Mouse (Mus musculus) heart, embryonic 10.5 days (tissue): ENCODE measurements around the gene Olfr1342. TPM values are rescaled to one million over a fixed set of nuclear protein-coding genes. Genes with fewer than 3 reads are reported as not detected.

Experiments used
- DNase-seq: peaks from one replicate; pipeline ENCODE4 v3.0.0-alpha.2; 2017; ENCODE audit warnings: low spot score
- H3K27ac ChIP-seq: fragments of 300-500 bp; sonication (generic); 2 replicates; pipeline ENCODE4 v1.5.1; 2016; ENCODE audit warnings: mild to moderate bottlenecking
- H3K27me3 ChIP-seq: fragments of 300-500 bp; sonication (generic); 2 replicates; pipeline ENCODE4 v1.6.1; 2016; ENCODE audit warnings: mild to moderate bottlenecking; ENCODE audit not compliant: poor library complexity, insufficient read depth, severe bottlenecking
- H3K36me3 ChIP-seq: fragments of 300-500 bp; sonication (generic); 2 replicates; pipeline ENCODE4 v1.6.1; 2016; ENCODE audit warnings: mild to moderate bottlenecking, moderate library complexity
- H3K4me1 ChIP-seq: fragments of 300-500 bp; sonication (generic); 2 replicates; pipeline ENCODE4 v1.6.1; 2016; ENCODE audit warnings: mild to moderate bottlenecking
- H3K4me3 ChIP-seq: fragments of 300-500 bp; sonication (generic); 2 replicates; pipeline ENCODE4 v1.5.1; 2016; ENCODE audit warnings: mild to moderate bottlenecking, moderate library complexity
- H3K9me3 ChIP-seq: fragments of 300-500 bp; sonication (generic); 2 replicates; pipeline ENCODE4 v1.6.1; 2016; ENCODE audit warnings: mild to moderate bottlenecking, moderate library complexity
- WGBS: fragments of 180-500 bp; shearing (Covaris S2); methylation state at CpG from one replicate; pipeline ENCODE4 v1.1.7; 2016; 5-methylcytosine and 5-hydroxymethylcytosine counted together
- polyA plus RNA-seq: library from polyadenylated mRNA; unstranded; fragments of >200 nt; fragmentation: Nextera tagmentation; extraction: Ambion mirVana; gene quantifications from 2 replicates; pipeline ENCODE4 v1.2.1, GENCODE M21; 2016

Gene Olfr1342
- polyA plus RNA-seq, 1 experiment from 2014 or later, result not detected

GRCm38 (mm10) chr4:118645234-118645633 is 47.3 kb downstream of the Olfr1342 start:
- Histone ChIP-seq H3K27ac (no peak overlapping the region), H3K9me3 (no peaks in the 10 kb centered on the region), H3K36me3 (no peaks in the 10 kb centered on the region), H3K4me3 (no peak overlapping the region), H3K27me3 (no peaks in the 10 kb centered on the region), H3K4me1 (no peaks in the 10 kb centered on the region)
- no peak for DNase-seq
- 5% methylated on average over 2 of the region's 2 CpGs for whole genome bisulfite sequencing

GRCm38 (mm10) chr4:118642346-118643190 is 50.0 kb downstream of the Olfr1342 start:
- Histone ChIP-seq H3K9me3 (no peaks in the 10 kb centered on the region), H3K27ac (no peak overlapping the region), H3K4me3 (no peak overlapping the region), H3K4me1 (no peaks in the 10 kb centered on the region), H3K27me3 (no peaks in the 10 kb centered on the region), H3K36me3 (no peaks in the 10 kb centered on the region)
- 52% methylated on average over 20 of the region's 20 CpGs for WGBS
- DNase-seq, result no peak

Other genes with a start within 250 kb of the Olfr1342 start
- 3.9 and 5.5 TPM in 2 replicates for gene Mpl, start 235.2 kb downstream of the Olfr1342 start, polyA plus RNA-seq
- gene Tie1, start 202.7 kb downstream of the Olfr1342 start, polyA plus RNA-seq, result 36.5 and 54.4 TPM in 2 replicates
- gene 2610528J11Rik, start 165.8 kb downstream of the Olfr1342 start, polyA plus RNA-seq, result 0.70 and 1.7 TPM in 2 replicates
- 0.32 and 0.69 TPM in 2 replicates for gene Tmem125, start 148.7 kb downstream of the Olfr1342 start, polyA plus RNA-seq
- gene Cfap57, start 72.0 kb downstream of the Olfr1342 start, polyA plus RNA-seq, result 0.84 and 1.1 TPM in 2 replicates
- 110 and 166 TPM in 2 replicates for gene Ebna1bp2, start 72.0 kb downstream of the Olfr1342 start, polyA plus RNA-seq
- gene Olfr62, start 33.8 kb downstream of the Olfr1342 start, polyA plus RNA-seq, result not detected in 2 replicates
- gene Olfr1341, start 10.8 kb upstream of the Olfr1342 start, polyA plus RNA-seq, result 0.03 TPM in 1 of 2 replicates, not detected in the other
- not detected in 2 replicates for gene Olfr1340, start 27.4 kb upstream of the Olfr1342 start, polyA plus RNA-seq
- not detected in 2 replicates for gene Olfr1339, start 39.4 kb upstream of the Olfr1342 start, polyA plus RNA-seq
- gene Olfr1338, start 66.0 kb upstream of the Olfr1342 start, polyA plus RNA-seq, result not detected in 2 replicates
- not detected in 2 replicates for gene Olfr1337, start 89.8 kb upstream of the Olfr1342 start, polyA plus RNA-seq
- gene Olfr1335, start 117.2 kb upstream of the Olfr1342 start, polyA plus RNA-seq, result not detected in 2 replicates
- not detected in 2 replicates for gene Olfr1333, start 143.5 kb upstream of the Olfr1342 start, polyA plus RNA-seq
- not detected in 2 replicates for gene Olfr1331, start 171.9 kb upstream of the Olfr1342 start, polyA plus RNA-seq
- 0.04 and 0.10 TPM in 2 replicates for gene Olfr1330, start 195.8 kb upstream of the Olfr1342 start, polyA plus RNA-seq
- not detected in 2 replicates for gene Olfr1329, start 224.7 kb upstream of the Olfr1342 start, polyA plus RNA-seq
- 0.05 TPM in 1 of 2 replicates, not detected in the other for gene Olfr1328, start 245.9 kb upstream of the Olfr1342 start, polyA plus RNA-seq